8 mouse cellular contexts compared by ENCODE assay signal in genomic region chr9:99630528-99631125, GRCm38 (mm10). TPM values are rescaled to one million over a fixed set of nuclear protein-coding genes. Genes with fewer than 3 reads are reported as not detected.
DNase-seq lines count a peak whose midpoint lies in the region; ATAC-seq and TF ChIP-seq lines count a peak whose summit lies in the region.

No protein-coding gene starts in this region.

- intact Hi-C loops in gastrocnemius, postnatal 36 days (cut with DNase I) = no loop called here

- peak overlapping the region; percentile 93 for H3K27ac ChIP-seq in embryonic facial prominence, embryonic 10.5 days (replicated peaks)
- H3K27ac ChIP-seq in intestine, embryonic 14.5 days (ENCODE audit: low read depth) = peak overlapping the region; percentile 87
- H3K27ac ChIP-seq in midbrain, embryonic 13.5 days = peak overlapping the region; percentile 70
- no peak overlapping the region for H3K27ac ChIP-seq in thymus, adult 2 months (ENCODE audit: control insufficient read depth, insufficient read depth, low read length)

- no peaks in the 10 kb centered on the region for H3K27me3 ChIP-seq in embryonic facial prominence, embryonic 10.5 days (replicated peaks; ENCODE audit: low read depth, poor library complexity, severe bottlenecking)
- no peaks in the 10 kb centered on the region for H3K27me3 ChIP-seq in intestine, embryonic 14.5 days (replicated peaks; ENCODE audit: control insufficient read depth, insufficient read depth, low read length)
- H3K27me3 ChIP-seq in midbrain, embryonic 13.5 days = no peaks in the 10 kb centered on the region
- peaks cover 3% of the 10 kb centered on the region; the same call in 1 of the 2 replicates for H3K27me3 ChIP-seq in thymus, adult 2 months (ENCODE audit: control insufficient read depth, insufficient read depth, low read length)

- peak overlapping the region; percentile 57 for H3K9ac ChIP-seq in intestine, embryonic 14.5 days (ENCODE audit: low read length)
- peak overlapping the region; percentile 73 for H3K9ac ChIP-seq in midbrain, embryonic 13.5 days (replicated peaks)

- no peak for TF ChIP-seq POLR2A in thymus, adult 2 months (IDR thresholded peaks at IDR 0.05; ENCODE audit: control insufficient read depth, extremely low read depth, insufficient read depth, low read length, poor library complexity)

- H3K9me3 ChIP-seq in embryonic facial prominence, embryonic 10.5 days = no peaks in the 10 kb centered on the region
- H3K9me3 ChIP-seq in intestine, embryonic 14.5 days (ENCODE audit: control insufficient read depth, low read length) = no peaks in the 10 kb centered on the region
- no peaks in the 10 kb centered on the region for H3K9me3 ChIP-seq in midbrain, embryonic 13.5 days

- H3K4me2 ChIP-seq in intestine, embryonic 14.5 days (ENCODE audit: low read length) = peak overlapping the region; percentile 66
- peak overlapping the region; percentile 72 for H3K4me2 ChIP-seq in midbrain, embryonic 13.5 days (replicated peaks)

- no peak for ATAC-seq in intestine, embryonic 14.5 days (replicated peaks; ENCODE audit: low FRiP score, low TSS enrichment, low read depth)
- ATAC-seq in midbrain, embryonic 13.5 days = no peak

- 52% methylated on average over 9 of the region's 9 CpGs for WGBS in embryonic facial prominence, embryonic 10.5 days
- 44% methylated on average over 9 of the region's 9 CpGs for WGBS in intestine, embryonic 14.5 days
- 47% methylated on average over 9 of the region's 9 CpGs for WGBS in midbrain, embryonic 13.5 days
- WGBS in thymus, adult 2 months = 81% methylated on average over 9 of the region's 9 CpGs

- TF ChIP-seq CTCF in thymus, adult 2 months (IDR thresholded peaks at IDR 0.05; ENCODE audit: borderline replicate concordance, control insufficient read depth, extremely low read depth, insufficient read depth, low read length, poor library complexity) = no peak

- peak; percentile 20 for DNase-seq in layer of hippocampus, adult 11-12 months (ENCODE audit: low spot score)
- DNase-seq in layer of hippocampus, postnatal 25 days (ENCODE audit: extremely low spot score in 1 of 2, low spot score in 1 of 2) = no peak
- DNase-seq in embryonic facial prominence, embryonic 10.5 days (ENCODE audit: low spot score) = peak; percentile 31
- DNase-seq in intestine, embryonic 14.5 days (ENCODE audit: low spot score) = no peak
- no peak for DNase-seq in spleen, adult 12 weeks (ENCODE audit: low spot score)
- DNase-seq in thymus, adult 2 months = no peak
- no peak for DNase-seq in gastrocnemius, postnatal 36 days

- peaks cover 35% of the 10 kb centered on the region for H3K4me1 ChIP-seq in embryonic facial prominence, embryonic 10.5 days
- H3K4me1 ChIP-seq in intestine, embryonic 14.5 days (replicated peaks; ENCODE audit: control insufficient read depth, insufficient read depth, low read length) = peaks cover 17% of the 10 kb centered on the region; the same call in 1 of the 2 replicates
- H3K4me1 ChIP-seq in midbrain, embryonic 13.5 days (replicated peaks) = peaks cover 36% of the 10 kb centered on the region
- H3K4me1 ChIP-seq in thymus, adult 2 months (replicated peaks; ENCODE audit: control insufficient read depth, insufficient read depth, low read length) = no peaks in the 10 kb centered on the region

- peak overlapping the region; percentile 78 for H3K4me3 ChIP-seq in embryonic facial prominence, embryonic 10.5 days
- peak overlapping the region; percentile 60 for H3K4me3 ChIP-seq in intestine, embryonic 14.5 days (ENCODE audit: low read depth, low read length)
- peak overlapping the region; percentile 51 for H3K4me3 ChIP-seq in midbrain, embryonic 13.5 days (replicated peaks)
- H3K4me3 ChIP-seq in thymus, adult 2 months (ENCODE audit: control insufficient read depth, insufficient read depth, low read length) = no peak overlapping the region

- H3K36me3 ChIP-seq in embryonic facial prominence, embryonic 10.5 days (replicated peaks) = peaks cover 35% of the 10 kb centered on the region
- peaks cover 21% of the 10 kb centered on the region; the same call in 1 of the 2 replicates for H3K36me3 ChIP-seq in intestine, embryonic 14.5 days (ENCODE audit: control insufficient read depth, insufficient read depth, low read length)
- H3K36me3 ChIP-seq in midbrain, embryonic 13.5 days = 0 out of 2 replicates have a peak, but pooled peaks cover 3% of the 10 kb centered on the region
- no peaks in the 10 kb centered on the region for H3K36me3 ChIP-seq in thymus, adult 2 months (ENCODE audit: control insufficient read depth, insufficient read depth, low read length)

RNA-seq across cellular contexts. Expression of gene Dzip1l, which starts 1.3 kb away (rescaled TPM):
- total RNA-seq in layer of hippocampus, postnatal 25 days (2021) = 10 to 100 TPM; 22.6 to 25.3 TPM
- 25.9 and 27.8 TPM in 2 replicates for polyA plus RNA-seq in embryonic facial prominence, embryonic 10.5 days (2016; fragmentation: Nextera tagmentation; extraction: Ambion mirVana)
- polyA plus RNA-seq in intestine, embryonic 14.5 days (2014; fragmentation: Nextera tagmentation; extraction: Ambion mirVana) = 14.3 and 15.1 TPM in 2 replicates
- 11.1 and 12.8 TPM in 2 replicates for polyA plus RNA-seq in midbrain, embryonic 13.5 days (2015; fragmentation: Nextera tagmentation; extraction: Ambion mirVana)
- polyA plus RNA-seq in thymus, adult 2 months (2012; rRNA removed) = 1.3 and 1.4 TPM in 2 replicates
- total RNA-seq in gastrocnemius, postnatal 36 days (2021) = 1 to 10 TPM; 1.9 to 2.1 TPM

RNA-seq across cellular contexts. Expression of gene A4gnt, which starts 18.3 kb away (rescaled TPM):
- not detected for total RNA-seq in layer of hippocampus, postnatal 25 days (2021)
- polyA plus RNA-seq in embryonic facial prominence, embryonic 10.5 days (2016; fragmentation: Nextera tagmentation; extraction: Ambion mirVana) = not detected in 2 replicates
- polyA plus RNA-seq in intestine, embryonic 14.5 days (2014; fragmentation: Nextera tagmentation; extraction: Ambion mirVana) = 0.08 and 0.12 TPM in 2 replicates
- polyA plus RNA-seq in midbrain, embryonic 13.5 days (2015; fragmentation: Nextera tagmentation; extraction: Ambion mirVana) = not detected in 2 replicates
- polyA plus RNA-seq in thymus, adult 2 months (2012; rRNA removed) = 0.05 and 0.11 TPM in 2 replicates
- total RNA-seq in gastrocnemius, postnatal 36 days (2021) = not detected

RNA-seq across cellular contexts. Expression of gene Dbr1, which starts 55.0 kb away (rescaled TPM):
- total RNA-seq in layer of hippocampus, postnatal 25 days (2021) = 10 to 100 TPM; 13.5 to 14.3 TPM
- 42.7 and 43.2 TPM in 2 replicates for polyA plus RNA-seq in embryonic facial prominence, embryonic 10.5 days (2016; fragmentation: Nextera tagmentation; extraction: Ambion mirVana)
- 27.8 TPM in 2 replicates for polyA plus RNA-seq in intestine, embryonic 14.5 days (2014; fragmentation: Nextera tagmentation; extraction: Ambion mirVana)
- polyA plus RNA-seq in midbrain, embryonic 13.5 days (2015; fragmentation: Nextera tagmentation; extraction: Ambion mirVana) = 29.1 and 32.1 TPM in 2 replicates
- polyA plus RNA-seq in thymus, adult 2 months (2012; rRNA removed) = 18.6 and 20.4 TPM in 2 replicates
- 1 to 10 TPM; 2.6 to 5.6 TPM for total RNA-seq in gastrocnemius, postnatal 36 days (2021)

Comparison
In these comparisons a context has a peak if more than half of its experiments do, and no peak if none do; other contexts are left out.
1. DNase-seq: peak in layer of hippocampus, adult 11-12 months (single experiment) and embryonic facial prominence, embryonic 10.5 days (single experiment); none in layer of hippocampus, postnatal 25 days (0 of 2), intestine, embryonic 14.5 days (single experiment), spleen, adult 12 weeks (single experiment), thymus, adult 2 months (single experiment) and gastrocnemius, postnatal 36 days (0 of 2).